Mouse (Mus musculus): ENCODE measurements around the gene Slc25a26. TPM values are rescaled to one million over a fixed set of nuclear protein-coding genes. Genes with fewer than 3 reads are reported as not detected.
"Not testable (repeated sequence)": the region's sequence is repeated elsewhere in the genome, so short reads cannot be mapped to it uniquely, and the experiment has no call there.

Gene Slc25a26
- polyA plus RNA-seq, 1 experiment, result 10.6 TPM

- DNase-seq (ENCODE audit: low spot score), result no peak
These were observed 53.0 kb downstream of the Slc25a26 start for GRCm38 (mm10) chr6:94553085-94553484.

- DNase-seq (ENCODE audit: low spot score), result not testable (repeated sequence)
These were observed 58.5 kb downstream of the Slc25a26 start for GRCm38 (mm10) chr6:94558603-94559002.

GRCm38 (mm10) chr6:94560896-94561295, 60.8 kb downstream of the Slc25a26 start:
- no peak for DNase-seq (ENCODE audit: low spot score)

- DNase-seq (ENCODE audit: low spot score), result no peak
These were observed 61.2 kb downstream of the Slc25a26 start for GRCm38 (mm10) chr6:94561346-94561745.

- DNase-seq (ENCODE audit: low spot score), result no peak
These were observed 63.2 kb downstream of the Slc25a26 start for GRCm38 (mm10) chr6:94563203-94563940.

- DNase-seq (ENCODE audit: low spot score), result no peak
These were observed 65.6 kb downstream of the Slc25a26 start for GRCm38 (mm10) chr6:94565766-94566165.

GRCm38 (mm10) chr6:94568040-94568439, 67.9 kb downstream of the Slc25a26 start:
- DNase-seq (ENCODE audit: low spot score), result no peak

GRCm38 (mm10) chr6:94575526-94576166, 75.5 kb downstream of the Slc25a26 start:
- no peak for DNase-seq (ENCODE audit: low spot score)

GRCm38 (mm10) chr6:94577991-94578390, 77.9 kb downstream of the Slc25a26 start:
- no peak for DNase-seq (ENCODE audit: low spot score)

- no peak for DNase-seq (ENCODE audit: low spot score)
These were observed 81.9 kb downstream of the Slc25a26 start for GRCm38 (mm10) chr6:94582055-94582454.

GRCm38 (mm10) chr6:94584147-94584695, 84.1 kb downstream of the Slc25a26 start:
- no peak for DNase-seq (ENCODE audit: low spot score)

GRCm38 (mm10) chr6:94584976-94585375, 84.8 kb downstream of the Slc25a26 start:
- DNase-seq (ENCODE audit: low spot score), result no peak

- DNase-seq (ENCODE audit: low spot score), result no peak
These were observed 88.2 kb downstream of the Slc25a26 start for GRCm38 (mm10) chr6:94588365-94588764.

- DNase-seq (ENCODE audit: low spot score), result no peak
These were observed 92.1 kb downstream of the Slc25a26 start for GRCm38 (mm10) chr6:94592243-94592642.

GRCm38 (mm10) chr6:94592710-94593109, 92.6 kb downstream of the Slc25a26 start:
- DNase-seq (ENCODE audit: low spot score), result no peak

GRCm38 (mm10) chr6:94594096-94594665, 94.0 kb downstream of the Slc25a26 start:
- DNase-seq (ENCODE audit: low spot score), result no peak

- DNase-seq (ENCODE audit: low spot score), result no peak
These were observed 94.6 kb downstream of the Slc25a26 start for GRCm38 (mm10) chr6:94594711-94595110.

GRCm38 (mm10) chr6:94595206-94595605, 95.1 kb downstream of the Slc25a26 start:
- no peak for DNase-seq (ENCODE audit: low spot score)

- DNase-seq (ENCODE audit: low spot score), result no peak
These were observed 96.1 kb downstream of the Slc25a26 start for GRCm38 (mm10) chr6:94596051-94596760.

GRCm38 (mm10) chr6:94596761-94597485, 96.8 kb downstream of the Slc25a26 start:
- DNase-seq (ENCODE audit: low spot score), result peak; percentile 14

GRCm38 (mm10) chr6:94598421-94598820, 98.3 kb downstream of the Slc25a26 start:
- DNase-seq (ENCODE audit: low spot score), result no peak
